Mouse (Mus musculus) cortical plate, adult 2 months (tissue): ENCODE data around the gene Polr2c.

Experiments used
- CTCF ChIP-seq: fragments of 200-500 bp; IDR thresholded peaks from 2 replicates; pipeline ENCODE4 v1.5.1; 2011; ENCODE audit warnings: mild to moderate bottlenecking, control low read depth, low read length; ENCODE audit not compliant: insufficient read depth; ENCODE audit errors: extremely low read depth
- POLR2A ChIP-seq: fragments of 200-500 bp; IDR thresholded peaks from 2 replicates; pipeline ENCODE4 v1.6.1; 2011; ENCODE audit warnings: mild to moderate bottlenecking, low read length, control low read depth; ENCODE audit not compliant: insufficient read depth; ENCODE audit errors: extremely low read depth

- TF ChIP-seq POLR2A (no peak), CTCF (no peak)
Observed at GRCm38 (mm10) chr8:94892917-94893316, 35.7 kb downstream of the Polr2c start.
